Mouse (Mus musculus) bone marrow macrophage, adult 2 months (primary cell): ENCODE data around the gene Nlrp10.

Experiments
- CTCF ChIP-seq: IDR thresholded peaks from 2 replicates; pipeline ENCODE4 v1.5.1; 2012; ENCODE audit warnings: low read depth, mild to moderate bottlenecking, low read length, moderate library complexity
- POLR2A ChIP-seq: IDR thresholded peaks from 2 replicates; pipeline ENCODE4 v1.6.1; 2012; ENCODE audit warnings: mild to moderate bottlenecking, low read depth, low read length, borderline replicate concordance

DNA sequence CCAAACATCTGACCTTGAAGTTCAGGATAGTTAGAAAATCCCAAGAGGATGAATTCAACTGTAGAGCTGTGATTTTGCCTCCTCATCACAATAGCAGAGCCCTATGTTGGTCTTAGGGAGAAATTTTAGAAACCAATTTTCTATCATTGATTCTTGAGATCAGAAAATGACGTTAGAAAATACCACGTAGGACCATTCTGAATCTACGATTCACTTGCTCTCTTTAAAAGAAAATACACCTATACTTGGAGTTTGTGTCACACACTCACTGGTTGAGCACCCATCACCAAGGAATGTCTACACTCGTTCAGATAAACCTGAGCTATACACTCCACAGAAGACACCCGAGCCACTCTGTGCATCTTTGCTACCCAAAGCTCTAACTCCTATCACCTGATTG, 35.7 kb downstream of the Nlrp10 start, which contains the start of gene Olfr519:
- TF ChIP-seq CTCF (no peak), POLR2A (no peak)
